Mouse (Mus musculus) heart, postnatal 0 days (tissue): ENCODE measurements around the gene Atp2b4.

Experiments
- CTCF ChIP-seq: IDR thresholded peaks from 2 replicates; pipeline ENCODE4 v1.5.1; 2016; ENCODE audit warnings: antibody characterized with exemption, control low read depth, low read depth
- EP300 ChIP-seq: IDR thresholded peaks from 2 replicates; pipeline ENCODE4 v1.6.1; 2016; ENCODE audit warnings: antibody characterized with exemption, low read depth

DNA sequence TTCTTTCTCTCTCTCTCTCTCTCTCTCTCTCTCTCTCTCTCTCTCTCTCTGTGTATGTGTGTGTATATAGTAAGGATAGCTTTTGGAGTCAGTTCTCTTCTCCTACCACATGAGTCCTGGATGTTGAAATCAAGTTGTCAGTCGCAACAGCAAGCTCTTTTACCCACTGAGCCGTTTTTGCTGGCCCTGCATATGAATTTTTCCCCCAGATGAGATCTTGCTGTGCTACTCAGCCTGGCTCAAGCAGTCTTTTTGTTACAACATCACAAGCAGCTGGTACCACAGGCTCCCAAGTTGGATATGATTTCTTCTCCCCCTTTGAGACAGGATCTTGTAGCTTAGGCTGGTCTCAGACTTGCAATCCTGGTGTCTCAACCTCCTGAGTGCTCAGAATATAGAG lies 17.7 kb upstream of the Atp2b4 start:
- TF ChIP-seq CTCF (no peak), EP300 (no peak)
